Mouse (Mus musculus): Measurements from ENCODE around the gene Creb1.
"Not testable (repeated sequence)": the region's sequence is repeated elsewhere in the genome, so short reads cannot be mapped to it uniquely, and the experiment has no call there.

Creb1 gene

DNA sequence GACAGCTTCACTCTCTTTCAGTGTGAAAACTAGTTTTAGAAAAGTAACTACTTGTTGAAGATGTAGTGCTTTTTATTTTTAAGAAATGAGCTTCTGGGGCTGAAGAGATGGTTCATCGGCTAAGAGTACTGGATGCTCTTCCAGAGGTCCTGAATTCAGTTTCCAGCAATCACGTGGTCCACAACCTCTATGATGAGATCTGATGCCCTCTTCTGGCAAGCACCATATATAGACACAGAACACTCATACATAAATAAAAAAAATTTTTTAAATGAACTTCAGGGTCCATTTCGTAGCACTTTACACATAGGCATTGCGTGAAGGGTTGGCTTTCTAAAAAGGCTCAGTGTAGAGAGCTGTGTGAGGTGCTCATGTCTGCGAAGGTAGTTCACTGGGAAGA is 11.3 kb downstream of the Creb1 start:
- DNase-seq (ENCODE audit: low spot score) = no peak

DNA sequence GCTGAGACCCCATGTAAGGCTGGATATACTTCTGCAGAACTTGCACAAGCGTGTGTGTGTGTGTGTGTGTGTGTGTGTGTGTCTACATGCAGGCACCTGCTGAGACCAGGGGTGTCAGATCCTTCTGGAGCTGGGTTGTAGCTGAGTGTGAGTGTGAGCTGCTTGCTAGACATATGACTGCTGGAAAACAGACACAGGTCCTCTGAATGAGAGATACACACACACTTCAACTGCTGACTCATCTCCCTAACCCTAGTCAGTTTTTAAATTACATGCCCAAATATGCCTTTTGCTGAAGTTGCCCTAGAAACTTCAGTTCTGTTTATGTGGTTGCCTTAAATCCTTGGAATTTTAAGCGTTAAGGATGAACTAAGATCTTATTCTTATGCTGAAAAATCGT is 13.6 kb downstream of the Creb1 start:
- no peak for DNase-seq (ENCODE audit: low spot score)

GRCm38 (mm10) chr1:64549380-64549779 is 16.9 kb downstream of the Creb1 start:
- no peak for DNase-seq (ENCODE audit: low spot score)

- no peak for DNase-seq (ENCODE audit: low spot score)
Measured at GRCm38 (mm10) chr1:64551908-64552307, 19.5 kb downstream of the Creb1 start.

- DNase-seq (ENCODE audit: low spot score) = no peak
Measured at GRCm38 (mm10) chr1:64560105-64560504, 27.7 kb downstream of the Creb1 start.

DNA sequence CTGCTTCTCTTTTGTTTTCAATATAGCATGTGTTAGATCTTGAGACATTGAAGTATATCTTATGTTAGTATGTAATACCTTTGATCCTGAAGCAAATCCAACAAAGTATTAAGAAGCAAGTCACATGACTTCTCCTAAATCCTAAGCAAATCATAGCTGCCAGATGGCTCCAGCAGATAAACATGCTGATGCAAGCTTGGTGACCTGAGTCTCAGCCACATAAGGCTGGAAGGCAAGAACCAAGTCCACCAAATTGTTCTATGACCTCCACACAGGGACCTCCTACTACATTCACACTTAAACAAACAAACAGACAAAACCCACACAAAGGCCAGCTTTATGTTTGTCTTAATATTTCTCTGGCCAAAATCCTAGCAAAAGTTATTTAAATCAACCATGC is 35.8 kb downstream of the Creb1 start:
- no peak for DNase-seq (ENCODE audit: low spot score)

DNA sequence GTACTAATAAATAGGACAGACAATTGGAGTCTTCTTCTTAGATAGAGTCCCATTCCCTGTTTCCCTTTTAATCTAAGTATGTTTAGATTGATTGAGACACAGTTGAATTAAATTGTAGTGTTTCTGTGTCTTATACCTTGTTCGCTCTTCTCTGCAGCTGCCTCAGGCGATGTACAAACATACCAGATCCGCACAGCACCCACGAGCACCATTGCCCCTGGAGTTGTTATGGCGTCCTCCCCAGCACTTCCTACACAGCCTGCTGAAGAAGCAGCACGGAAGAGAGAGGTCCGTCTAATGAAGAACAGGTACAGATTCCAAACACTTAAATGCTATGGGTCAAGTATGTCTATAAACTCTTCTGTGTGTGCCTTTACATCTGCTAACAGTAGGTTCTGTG is 43.6 kb downstream of the Creb1 start:
- no peak for DNase-seq (ENCODE audit: low spot score)

- DNase-seq (ENCODE audit: low spot score) = no peak
Measured at GRCm38 (mm10) chr1:64576732-64577131, 44.3 kb downstream of the Creb1 start.

DNA sequence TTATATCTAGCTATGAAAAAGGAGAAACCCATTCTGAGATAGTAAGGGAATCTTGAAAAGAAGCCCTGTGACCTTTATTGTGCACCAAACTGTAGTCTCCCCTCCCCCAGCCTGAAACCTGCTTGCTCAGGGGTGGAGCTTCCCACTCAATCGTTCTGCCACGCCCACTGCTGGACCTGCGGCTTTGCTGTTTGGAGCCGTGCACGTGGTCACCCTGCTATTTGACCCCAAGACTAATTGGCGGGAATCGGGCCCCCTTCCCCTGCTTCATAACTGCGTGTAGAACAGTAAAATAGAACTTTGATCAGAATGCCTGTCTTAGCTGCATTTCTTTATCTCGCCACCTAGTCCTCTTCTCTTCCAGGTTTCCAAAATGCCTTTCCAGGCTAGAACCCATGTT is 45.5 kb downstream of the Creb1 start:
- DNase-seq (ENCODE audit: low spot score) = not testable (repeated sequence)

DNA sequence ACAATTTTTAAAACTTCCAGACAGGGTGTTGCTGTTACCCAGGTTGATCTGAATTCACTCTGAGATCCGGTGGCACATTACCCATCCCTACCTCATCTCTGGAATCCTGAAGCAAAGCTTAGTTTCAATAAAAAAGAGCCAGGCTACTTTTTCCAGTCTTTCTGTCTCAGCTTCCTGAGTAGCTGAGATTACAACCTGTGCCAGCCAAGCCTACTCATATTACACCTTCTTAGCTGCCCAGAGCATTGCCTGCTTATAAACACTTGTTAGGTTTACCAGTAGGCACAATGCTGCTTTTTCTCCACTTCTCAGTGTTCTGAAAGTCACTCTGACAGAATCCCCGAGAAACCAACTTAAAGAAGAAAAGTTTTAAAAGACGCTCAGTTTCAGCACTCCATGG is 46.4 kb downstream of the Creb1 start:
- DNase-seq (ENCODE audit: low spot score) = no peak

GRCm38 (mm10) chr1:64598926-64599325 is 66.5 kb downstream of the Creb1 start:
- no peak for DNase-seq (ENCODE audit: low spot score)

GRCm38 (mm10) chr1:64600413-64601077 is 68.1 kb downstream of the Creb1 start:
- no peak for DNase-seq (ENCODE audit: low spot score)

GRCm38 (mm10) chr1:64601242-64601842 is 68.9 kb downstream of the Creb1 start:
- DNase-seq (ENCODE audit: low spot score) = no peak

DNA sequence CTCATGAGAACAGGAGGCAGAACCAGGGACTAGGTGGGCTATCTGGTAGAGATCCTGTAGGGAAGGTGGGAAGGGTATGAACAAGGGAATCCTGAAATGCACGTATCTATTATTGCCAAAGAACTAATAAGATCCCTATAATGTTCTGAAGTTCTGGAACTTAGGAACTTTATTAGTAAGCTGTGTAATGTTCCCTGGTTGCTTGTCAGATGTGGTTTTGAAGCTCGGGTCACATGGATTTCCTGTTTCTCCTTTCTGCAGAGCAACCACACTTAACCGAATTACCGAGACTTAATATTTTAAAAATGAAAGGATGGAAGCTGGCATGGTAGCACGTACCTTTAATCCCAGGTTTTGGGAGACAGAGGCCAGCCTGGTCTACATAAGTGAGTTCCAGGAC is 70.9 kb downstream of the Creb1 start:
- DNase-seq (ENCODE audit: low spot score) = no peak

GRCm38 (mm10) chr1:64609145-64609544 is 76.7 kb downstream of the Creb1 start:
- DNase-seq (ENCODE audit: low spot score) = no peak

DNA sequence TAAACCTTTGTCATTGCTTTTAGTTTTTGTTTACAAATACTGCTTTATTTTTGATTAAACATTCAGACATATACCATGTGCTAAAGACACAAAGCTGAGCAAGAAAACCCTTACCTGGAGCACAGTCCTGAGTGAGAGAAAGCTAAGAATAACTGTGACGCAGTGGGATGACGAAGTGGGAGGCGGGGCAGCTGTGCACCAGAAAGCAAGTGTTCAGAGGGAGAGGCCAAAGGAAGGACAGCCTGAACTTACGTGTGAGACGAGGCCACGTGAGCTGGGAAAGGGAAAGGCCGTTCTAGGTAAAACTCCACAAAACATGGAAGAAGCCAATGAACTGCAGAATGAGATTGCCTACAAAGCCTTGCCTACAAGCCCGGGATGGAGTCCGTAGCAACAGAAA is 77.5 kb downstream of the Creb1 start:
- DNase-seq (ENCODE audit: low spot score) = no peak

GRCm38 (mm10) chr1:64614311-64614710 is 81.9 kb downstream of the Creb1 start:
- DNase-seq (ENCODE audit: low spot score) = no peak

GRCm38 (mm10) chr1:64614801-64615345 is 82.4 kb downstream of the Creb1 start:
- DNase-seq (ENCODE audit: low spot score) = no peak

DNA sequence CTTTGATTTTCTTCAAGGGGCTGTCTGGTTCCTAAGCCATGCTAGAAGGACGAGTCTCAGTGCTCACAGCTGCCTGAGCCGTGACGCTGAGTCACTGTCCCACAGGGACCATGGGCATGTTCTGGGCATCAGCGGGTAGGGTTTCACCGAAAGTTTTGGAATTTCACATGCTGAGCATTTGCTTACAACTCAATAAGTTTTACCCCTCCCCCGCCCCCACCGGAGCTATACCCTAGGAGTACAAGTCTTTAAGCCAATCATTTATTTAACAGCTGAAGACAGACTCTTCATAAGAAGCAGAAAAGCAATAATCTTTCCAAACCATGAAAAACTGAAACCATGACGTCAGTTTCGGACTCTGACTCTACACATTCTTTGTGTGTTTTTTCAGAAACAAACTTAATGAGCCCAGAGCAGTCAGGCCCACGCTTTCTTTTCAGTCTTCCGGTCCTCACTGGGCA is 83.1 kb downstream of the Creb1 start:
- no peak for DNase-seq (ENCODE audit: low spot score)

- no peak for DNase-seq (ENCODE audit: low spot score)
Measured at GRCm38 (mm10) chr1:64616076-64616475, 83.6 kb downstream of the Creb1 start.

- no peak for DNase-seq (ENCODE audit: low spot score)
Measured at GRCm38 (mm10) chr1:64616531-64616880, 84.1 kb downstream of the Creb1 start.

- DNase-seq (ENCODE audit: low spot score) = peak; percentile 84
Measured at GRCm38 (mm10) chr1:64616881-64617714, 84.7 kb downstream of the Creb1 start, which contains the start of gene Mettl21a. Gene Mettl21a (minus strand): TSS chr1:64617242.

- peak; percentile 87 for DNase-seq (ENCODE audit: low spot score)
Measured at GRCm38 (mm10) chr1:64617715-64617984, 85.2 kb downstream of the Creb1 start.
